Mouse (Mus musculus) G1E (cell line): Measurements from ENCODE around the gene Oxgr1. TPM values are rescaled to one million over a fixed set of nuclear protein-coding genes. Genes with fewer than 3 reads are reported as not detected.

ENCODE experiments used
- ATAC-seq: 2 replicates; pipeline ENCODE4 v1.8.0; 2016; ENCODE audit warnings: mild to moderate bottlenecking; ENCODE audit not compliant: insufficient number of reproducible peaks, poor library complexity, low FRiP score, severe bottlenecking; ENCODE audit errors: extremely low read depth
- DNase-seq: peaks from one replicate; pipeline ENCODE4 v3.0.0; 2012; ENCODE audit warnings: low spot score
- H3K27me3 ChIP-seq: 2 replicates; pipeline ENCODE4 v1.6.1; 2012; ENCODE audit warnings: mild to moderate bottlenecking, low read length, inconsistent platforms; ENCODE audit not compliant: insufficient read depth
- H3K36me3 ChIP-seq: replicated peaks from 2 replicates; pipeline ENCODE3; 2012; ENCODE audit warnings: mild to moderate bottlenecking, inconsistent platforms
- H3K4me1 ChIP-seq: 2 replicates; pipeline ENCODE4 v1.6.1; 2012; ENCODE audit warnings: low read depth, low read length, inconsistent platforms, mixed read lengths; ENCODE audit not compliant: insufficient read depth
- H3K4me3 ChIP-seq: 2 replicates; pipeline ENCODE4 v1.5.1; 2012; ENCODE audit warnings: low read depth, mild to moderate bottlenecking, inconsistent platforms, low read length, moderate library complexity, mixed read lengths
- H3K9me3 ChIP-seq: replicated peaks from 2 replicates; pipeline ENCODE4 v1.6.1; 2012; ENCODE audit warnings: inconsistent platforms
- CTCF ChIP-seq: IDR thresholded peaks from 2 replicates; pipeline ENCODE4 v1.5.1; 2012; ENCODE audit warnings: low read depth, low read length, inconsistent platforms, mixed read lengths
- GATA1 ChIP-seq: IDR thresholded peaks from 2 replicates; pipeline ENCODE4 v1.6.1; 2012; ENCODE audit warnings: borderline replicate concordance, low read length, inconsistent platforms, mixed read lengths
- GATA2 ChIP-seq: IDR thresholded peaks from 2 replicates; pipeline ENCODE4 v1.6.1; 2012; ENCODE audit warnings: low read depth, low read length, inconsistent platforms, borderline replicate concordance
- POLR2AphosphoS5 ChIP-seq: IDR thresholded peaks from 2 replicates; pipeline ENCODE4 v1.6.1; 2012; ENCODE audit warnings: low read depth, low read length, inconsistent platforms; ENCODE audit not compliant: insufficient replicate concordance
- TAL1 ChIP-seq: conservative IDR thresholded peaks from 2 replicates; pipeline ENCODE4 v1.6.1; 2012; ENCODE audit warnings: low read depth, low read length, inconsistent platforms, mixed read lengths
- polyA plus RNA-seq: library from polyadenylated mRNA; stranded (reverse); fragments of >175 nt; gene quantifications from 2 replicates; pipeline ENCODE4 v1.2.3, GENCODE M21; 2012
- total RNA-seq, 2 experiments: library from RNA; stranded (forward) in 1 of 2; stranded (reverse) in 1 of 2; fragments of 200-1000 nt in 1 of 2; fragments of >200 nt in 1 of 2; fragmentation: Nextera tagmentation in 1 of 2; gene quantifications; 2 replicates each; pipeline ENCODE4 v1.2.3; 2014 to 2017

Gene Oxgr1
- total and polyA plus RNA-seq, 3 experiments = 0.16 TPM; not detected in 2

DNA sequence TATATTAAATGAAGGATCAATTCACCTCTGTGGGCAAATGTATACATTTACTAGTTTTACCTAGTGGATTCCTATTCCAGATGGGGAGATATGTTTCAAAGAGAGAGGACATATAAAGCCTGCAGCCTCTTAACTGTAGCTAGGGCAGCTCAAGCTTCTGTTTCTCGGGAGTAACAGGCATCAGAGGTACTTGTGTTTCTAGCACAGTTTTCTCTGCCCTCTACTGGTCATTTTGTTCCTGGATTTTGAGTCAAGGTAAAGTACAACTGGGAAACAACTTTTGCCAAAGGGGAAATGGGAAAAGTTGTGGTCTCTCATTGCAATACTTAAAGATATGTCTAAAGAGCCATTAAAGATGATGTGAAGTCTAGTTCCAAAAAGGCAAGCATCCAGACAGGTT lies 37.1 kb downstream of the Oxgr1 start:
- Histone ChIP-seq H3K36me3 (no peaks in the 10 kb centered on the region), H3K4me1 (no peaks in the 10 kb centered on the region), H3K4me3 (no peak overlapping the region), H3K27me3 (no peaks in the 10 kb centered on the region), H3K9me3 (peaks cover 38% of the 10 kb centered on the region)
- no peak for ATAC-seq
- TF ChIP-seq GATA2 (no peak), TAL1 (no peak), CTCF (no peak), POLR2AphosphoS5 (no peak), GATA1 (no peak)
- no peak for DNase-seq

DNA sequence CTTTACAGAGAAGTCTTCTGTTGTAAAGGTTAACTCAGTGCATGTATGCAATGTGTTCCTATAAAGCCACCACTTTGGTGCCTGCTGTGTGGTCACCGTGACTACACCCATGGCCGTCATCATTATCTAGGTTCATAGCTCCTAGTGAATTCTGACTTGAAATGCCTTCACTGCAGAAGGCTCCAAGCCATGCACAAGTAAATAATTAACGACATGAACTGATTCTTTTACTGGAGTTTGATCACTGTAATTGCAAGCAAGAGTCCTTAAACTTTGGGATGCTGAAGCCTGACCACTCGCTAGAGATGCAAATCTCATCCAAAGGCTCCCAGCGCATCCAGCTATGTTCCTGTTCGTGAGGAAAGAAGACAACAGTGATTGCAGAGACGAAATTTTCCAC lies 38.6 kb downstream of the Oxgr1 start:
- DNase-seq (no peak), ATAC-seq (no peak)
- H3K4me3 ChIP-seq = no peak overlapping the region
- TF ChIP-seq CTCF = no peak
- no peak for TF ChIP-seq TAL1
- TF ChIP-seq GATA1 = no peak
- TF ChIP-seq GATA2 = no peak
- no peak for TF ChIP-seq POLR2AphosphoS5
- H3K9me3 ChIP-seq = peaks cover 39% of the 10 kb centered on the region
- H3K4me1 ChIP-seq = no peaks in the 10 kb centered on the region
- no peaks in the 10 kb centered on the region for H3K36me3 ChIP-seq
- no peaks in the 10 kb centered on the region for H3K27me3 ChIP-seq

DNA sequence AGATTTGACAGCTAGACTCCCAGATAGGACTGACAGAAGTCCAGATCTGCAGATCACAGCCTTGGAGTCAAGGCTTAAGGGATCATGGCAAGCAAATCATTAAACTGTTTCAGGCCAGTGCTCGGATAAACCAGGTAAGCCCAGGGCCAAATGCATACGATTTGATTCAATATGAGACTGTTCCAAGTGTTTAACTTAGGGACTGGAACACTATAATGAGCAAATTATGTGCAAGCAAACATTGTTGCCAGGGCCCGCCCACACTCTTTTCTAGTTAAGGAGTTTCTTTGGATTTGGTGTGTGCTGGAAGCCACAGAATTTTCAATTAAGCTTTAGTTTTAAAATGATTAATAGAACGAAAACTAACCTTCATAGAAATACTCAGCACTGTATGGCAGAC lies 39.6 kb downstream of the Oxgr1 start:
- no peaks in the 10 kb centered on the region for H3K4me1 ChIP-seq
- no peaks in the 10 kb centered on the region for H3K27me3 ChIP-seq
- ATAC-seq (no peak), DNase-seq (no peak)
- H3K9me3 ChIP-seq = peaks cover 36% of the 10 kb centered on the region
- no peak overlapping the region for H3K4me3 ChIP-seq
- no peaks in the 10 kb centered on the region for H3K36me3 ChIP-seq
- no peak for TF ChIP-seq TAL1
- no peak for TF ChIP-seq CTCF
- no peak for TF ChIP-seq GATA2
- no peak for TF ChIP-seq POLR2AphosphoS5
- no peak for TF ChIP-seq GATA1

GRCm38 (mm10) chr14:119989651-119990050 lies 52.6 kb downstream of the Oxgr1 start:
- ATAC-seq (no peak), DNase-seq (no peak)
- H3K9me3 ChIP-seq = peaks cover 66% of the 10 kb centered on the region
- TF ChIP-seq GATA1 (no peak), POLR2AphosphoS5 (no peak), TAL1 (no peak), CTCF (no peak), GATA2 (no peak)
- H3K4me1 ChIP-seq = no peaks in the 10 kb centered on the region
- H3K36me3 ChIP-seq = no peaks in the 10 kb centered on the region
- no peaks in the 10 kb centered on the region for H3K27me3 ChIP-seq
- H3K4me3 ChIP-seq = no peak overlapping the region

DNA sequence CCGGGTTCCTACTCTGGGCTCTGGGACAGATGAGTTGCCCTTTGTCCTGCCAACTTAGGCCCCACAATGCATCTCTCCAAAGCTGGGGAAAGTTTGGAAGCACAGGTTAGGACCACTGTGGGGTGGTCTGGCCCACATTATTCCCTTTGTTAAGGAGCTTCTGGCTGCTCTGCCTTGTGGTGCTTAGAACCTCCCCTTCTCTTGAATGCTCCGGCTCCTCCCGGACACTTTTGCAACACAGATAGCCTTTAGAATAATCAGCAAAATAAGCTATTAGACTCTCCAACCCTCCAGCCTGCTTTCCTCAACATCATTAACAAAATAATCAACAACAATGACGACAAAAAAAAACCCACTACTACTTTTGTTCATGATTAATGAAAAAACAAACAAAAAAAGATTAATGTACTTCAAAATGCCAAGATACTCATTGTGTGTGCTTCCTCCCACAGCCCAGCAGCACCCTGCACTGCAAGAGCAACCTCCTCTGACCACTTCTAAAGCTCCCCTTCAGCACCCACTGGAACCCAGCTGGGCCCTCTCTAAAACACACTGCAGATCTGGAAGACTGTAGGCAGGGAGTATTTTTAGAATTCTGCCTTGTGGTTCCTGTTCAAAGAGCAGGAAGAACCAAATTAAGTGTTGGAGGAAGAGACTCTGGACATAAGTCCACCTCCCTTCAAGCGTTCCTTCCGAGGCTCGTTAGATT lies 53.1 kb downstream of the Oxgr1 start:
- peaks cover 65% of the 10 kb centered on the region for H3K9me3 ChIP-seq
- TF ChIP-seq CTCF = no peak
- TF ChIP-seq POLR2AphosphoS5 = no peak
- TF ChIP-seq GATA1 = no peak
- TF ChIP-seq GATA2 = no peak
- TF ChIP-seq TAL1 = no peak
- ATAC-seq (no peak), DNase-seq (no peak)
- H3K36me3 ChIP-seq = no peaks in the 10 kb centered on the region
- H3K27me3 ChIP-seq = no peaks in the 10 kb centered on the region
- no peaks in the 10 kb centered on the region for H3K4me1 ChIP-seq
- no peak overlapping the region for H3K4me3 ChIP-seq

DNA sequence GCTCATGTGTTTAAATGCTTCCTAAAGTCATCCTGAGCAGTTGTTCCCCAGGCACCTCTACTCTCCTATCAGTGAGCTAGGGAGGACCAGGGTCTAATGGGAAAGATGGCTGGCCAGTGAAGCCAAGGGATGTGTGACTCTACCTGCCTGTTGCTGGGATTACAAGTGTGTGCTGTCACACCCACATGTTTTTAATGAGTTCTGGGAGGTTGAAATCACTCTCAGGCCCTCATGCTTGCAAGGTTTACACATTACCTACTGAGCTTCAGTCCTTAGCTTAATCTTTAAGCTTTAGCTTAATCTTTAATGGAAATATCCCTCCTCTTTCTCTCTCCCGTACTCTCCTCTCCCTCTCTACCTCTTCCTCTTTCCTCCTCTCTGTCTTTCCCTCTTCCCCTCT lies 55.0 kb downstream of the Oxgr1 start:
- H3K4me1 ChIP-seq = no peaks in the 10 kb centered on the region
- H3K27me3 ChIP-seq = no peaks in the 10 kb centered on the region
- DNase-seq (no peak), ATAC-seq (no peak)
- TF ChIP-seq POLR2AphosphoS5 = no peak
- TF ChIP-seq TAL1 = no peak
- no peak for TF ChIP-seq CTCF
- no peak for TF ChIP-seq GATA1
- TF ChIP-seq GATA2 = no peak
- H3K36me3 ChIP-seq = no peaks in the 10 kb centered on the region
- peaks cover 62% of the 10 kb centered on the region for H3K9me3 ChIP-seq
- H3K4me3 ChIP-seq = no peak overlapping the region
